Mouse (Mus musculus) intestine, postnatal 0 days (tissue): ENCODE results near the gene Zfp865. TPM values are rescaled to one million over a fixed set of nuclear protein-coding genes. Genes with fewer than 3 reads are reported as not detected.

Experiments used
- ATAC-seq: fragments of 200-750 bp; cut with Nextera tagmentation; 2 replicates; pipeline ENCODE4 v1.8.0; 2017; ENCODE audit warnings: mild to moderate bottlenecking, moderate TSS enrichment, moderate library complexity
- H3K27ac ChIP-seq: fragments of 300-500 bp; sonication (generic); 2 replicates; pipeline ENCODE4 v1.5.1; 2014; ENCODE audit warnings: mild to moderate bottlenecking, low read depth, low read length, moderate library complexity
- H3K27me3 ChIP-seq: fragments of 300-500 bp; sonication (generic); replicated peaks from 2 replicates; pipeline ENCODE4 v1.6.1; 2014; ENCODE audit warnings: low read length, mixed read lengths; ENCODE audit not compliant: control insufficient read depth, insufficient read depth
- H3K36me3 ChIP-seq: fragments of 300-500 bp; sonication (generic); 2 replicates; pipeline ENCODE4 v1.6.1; 2014; ENCODE audit warnings: mild to moderate bottlenecking, moderate library complexity; ENCODE audit not compliant: control insufficient read depth, insufficient read depth
- H3K4me1 ChIP-seq: fragments of 300-500 bp; sonication (generic); replicated peaks from 2 replicates; pipeline ENCODE4 v1.6.1; 2014; ENCODE audit warnings: antibody characterized with exemption, low read length, mixed read lengths; ENCODE audit not compliant: control insufficient read depth, insufficient read depth
- H3K4me2 ChIP-seq: fragments of 300-500 bp; sonication (generic); replicated peaks from 2 replicates; pipeline ENCODE4 v1.6.1; 2014; ENCODE audit warnings: low read depth, mild to moderate bottlenecking, moderate library complexity
- H3K4me3 ChIP-seq: fragments of 300-500 bp; sonication (generic); 2 replicates; pipeline ENCODE4 v1.5.1; 2014; ENCODE audit warnings: low read depth, low read length
- H3K9ac ChIP-seq: fragments of 300-500 bp; sonication (generic); 2 replicates; pipeline ENCODE4 v1.6.1; 2014; ENCODE audit warnings: mild to moderate bottlenecking, low read depth, low read length
- H3K9me3 ChIP-seq: fragments of 300-500 bp; sonication (generic); 2 replicates; pipeline ENCODE4 v1.6.1; 2016; ENCODE audit warnings: mixed run types; ENCODE audit not compliant: control insufficient read depth
- CTCF ChIP-seq: sonication (generic); IDR thresholded peaks from 2 replicates; pipeline ENCODE4 v1.5.1; 2016; ENCODE audit warnings: low read depth, mild to moderate bottlenecking, control low read depth, antibody characterized with exemption, moderate library complexity
- WGBS: fragments of 180-500 bp; shearing (Covaris S2); extraction: QIAGEN DNeasy Blood & Tissue Kit; methylation state at CpG from one replicate; pipeline ENCODE4 v1.1.7; 2014; 5-methylcytosine and 5-hydroxymethylcytosine counted together
- polyA plus RNA-seq: library from polyadenylated mRNA; unstranded; fragments of >200 nt; fragmentation: Nextera tagmentation; extraction: Ambion mirVana; gene quantifications from 2 replicates; pipeline ENCODE4 v1.2.1, GENCODE M21; 2015

Gene Zfp865
- polyA plus RNA-seq, 1 experiment from 2014 or later: 2.3 TPM

- peak overlapping the region; percentile 95 for H3K4me3 ChIP-seq
- TF ChIP-seq CTCF: no peak
Measured at GRCm38 (mm10) chr7:5080815-5081214, 60.6 kb downstream of the Zfp865 start.

GRCm38 (mm10) chr7:5081241-5081640 is 61.1 kb downstream of the Zfp865 start:
- peak; percentile 29 for TF ChIP-seq CTCF
- WGBS: 31% methylated on average over 6 of the region's 6 CpGs

More at GRCm38 (mm10) chr7:5080815-5081214, 60.6 kb downstream of the Zfp865 start:
- H3K36me3 ChIP-seq: peaks cover 35% of the 10 kb centered on the region
- 6% methylated on average over 6 of the region's 6 CpGs for WGBS
- no peaks in the 10 kb centered on the region for H3K9me3 ChIP-seq
- H3K9ac ChIP-seq: peak overlapping the region; percentile 98
- H3K27me3 ChIP-seq: no peaks in the 10 kb centered on the region
- peak overlapping the region; percentile 75 for H3K4me2 ChIP-seq
- H3K4me1 ChIP-seq: no peaks in the 10 kb centered on the region
- no peak for ATAC-seq
- peak overlapping the region; percentile 99 for H3K27ac ChIP-seq

GRCm38 (mm10) chr7:5081939-5082338 is 61.8 kb downstream of the Zfp865 start:
- Histone ChIP-seq H3K9ac (peak overlapping the region; percentile 98; the same call in 1 of the 2 replicates), H3K4me1 (peaks cover 2% of the 10 kb centered on the region; the same call in 1 of the 2 replicates), H3K27ac (peak overlapping the region; percentile 99), H3K4me3 (peak overlapping the region; percentile 95; the same call in 1 of the 2 replicates), H3K27me3 (no peaks in the 10 kb centered on the region), H3K9me3 (no peaks in the 10 kb centered on the region), H3K36me3 (peaks cover 25% of the 10 kb centered on the region), H3K4me2 (peak overlapping the region; percentile 75)
- ATAC-seq: peak; percentile 44
- no peak for TF ChIP-seq CTCF
- WGBS: 57% methylated on average over 2 of the region's 2 CpGs

More at GRCm38 (mm10) chr7:5081241-5081640, 61.1 kb downstream of the Zfp865 start:
- no peaks in the 10 kb centered on the region for H3K27me3 ChIP-seq
- no peaks in the 10 kb centered on the region for H3K9me3 ChIP-seq
- H3K4me1 ChIP-seq: no peaks in the 10 kb centered on the region
- ATAC-seq: no peak
- H3K4me2 ChIP-seq: peak overlapping the region; percentile 75
- H3K27ac ChIP-seq: peak overlapping the region; percentile 99
- peak overlapping the region; percentile 98 for H3K9ac ChIP-seq
- peak overlapping the region; percentile 95 for H3K4me3 ChIP-seq
- H3K36me3 ChIP-seq: peaks cover 32% of the 10 kb centered on the region

DNA sequence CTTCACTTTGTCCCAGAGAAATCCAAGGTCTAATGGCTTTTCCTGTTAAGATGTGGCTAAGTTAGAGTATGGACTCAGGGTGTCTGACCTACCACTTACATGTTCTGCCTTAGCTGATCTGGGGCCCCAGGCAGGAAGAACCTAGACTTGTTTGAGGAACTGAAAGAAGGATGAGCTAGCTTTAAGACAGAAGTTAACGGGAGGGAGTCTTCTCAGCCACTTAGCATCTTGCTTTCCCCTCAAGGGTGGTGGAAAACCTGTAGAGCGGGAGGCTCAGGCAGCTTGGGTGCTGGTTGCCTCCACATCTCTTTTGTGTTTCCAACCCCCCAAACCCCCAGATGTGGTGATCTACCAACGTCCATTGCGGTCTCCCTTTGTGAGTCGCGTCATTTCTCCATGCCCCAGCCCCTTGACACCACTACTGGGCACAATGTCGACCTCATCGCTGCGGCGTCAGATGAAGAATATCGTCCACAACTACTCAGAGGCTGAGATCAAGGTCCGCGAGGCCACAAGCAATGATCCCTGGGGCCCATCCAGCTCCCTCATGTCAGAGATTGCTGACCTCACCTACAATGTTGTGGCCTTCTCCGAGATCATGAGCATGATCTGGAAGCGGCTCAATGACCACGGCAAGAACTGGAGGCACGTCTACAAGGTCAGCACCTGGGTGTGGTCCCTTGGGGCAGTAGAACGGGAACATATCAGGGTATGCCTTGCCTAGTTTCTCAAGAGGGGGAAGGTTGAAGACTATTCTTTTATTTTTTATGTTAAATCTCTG is 63.3 kb downstream of the Zfp865 start:
- Histone ChIP-seq H3K4me3 (no peak overlapping the region), H3K36me3 (peaks cover 12% of the 10 kb centered on the region), H3K27me3 (no peaks in the 10 kb centered on the region), H3K4me2 (peak overlapping the region; percentile 39), H3K9ac (0 out of 2 replicates have a peak overlapping the region, but pooled peaks have one; percentile 13), H3K4me1 (peaks cover 5% of the 10 kb centered on the region; the same call in 1 of the 2 replicates), H3K27ac (peak overlapping the region; percentile 99), H3K9me3 (no peaks in the 10 kb centered on the region)
- ATAC-seq: peak; percentile 58
- WGBS: 63% methylated on average over 18 of the region's 18 CpGs
- no peak for TF ChIP-seq CTCF

GRCm38 (mm10) chr7:5085512-5085911 is 65.3 kb downstream of the Zfp865 start:
- H3K4me3 ChIP-seq: no peak overlapping the region
- peak overlapping the region; percentile 55 for H3K27ac ChIP-seq
- 94% methylated on average over 1 of the region's 1 CpGs for WGBS
- peak overlapping the region; percentile 38; the same call in 1 of the 2 replicates for H3K9ac ChIP-seq
- no peak for ATAC-seq
- peaks cover 17% of the 10 kb centered on the region for H3K36me3 ChIP-seq
- H3K4me1 ChIP-seq: peaks cover 9% of the 10 kb centered on the region; the same call in 1 of the 2 replicates
- no peak for TF ChIP-seq CTCF
- no peak overlapping the region for H3K4me2 ChIP-seq
- H3K9me3 ChIP-seq: no peaks in the 10 kb centered on the region
- H3K27me3 ChIP-seq: no peaks in the 10 kb centered on the region

Other genes starting within 250 kb of the Zfp865 start
- not detected in 2 replicates for gene Fam71e2, start 249.1 kb upstream of the Zfp865 start, polyA plus RNA-seq
- gene Il11, start 237.5 kb upstream of the Zfp865 start, polyA plus RNA-seq: 0.12 and 0.30 TPM in 2 replicates
- 0.59 TPM in 1 of 2 replicates, not detected in the other for gene Tmem190, start 237.4 kb upstream of the Zfp865 start, polyA plus RNA-seq
- gene Tmem238, start 230.7 kb upstream of the Zfp865 start, polyA plus RNA-seq: 74.3 and 75.5 TPM in 2 replicates
- gene Rpl28, start 227.5 kb upstream of the Zfp865 start, polyA plus RNA-seq: 419 and 467 TPM in 2 replicates
- gene Ube2s, start 207.8 kb upstream of the Zfp865 start, polyA plus RNA-seq: 116 and 126 TPM in 2 replicates
- 0.07 and 0.09 TPM in 2 replicates for gene Shisa7, start 175.7 kb upstream of the Zfp865 start, polyA plus RNA-seq
- gene Isoc2b, start 150.1 kb upstream of the Zfp865 start, polyA plus RNA-seq: 12.5 and 15.5 TPM in 2 replicates
- gene Isoc2a, start 143.2 kb upstream of the Zfp865 start, polyA plus RNA-seq: 1.3 and 1.6 TPM in 2 replicates
- not detected in 2 replicates for gene Gm36210, start 113.9 kb upstream of the Zfp865 start, polyA plus RNA-seq
- gene Zfp628, start 105.2 kb upstream of the Zfp865 start, polyA plus RNA-seq: 2.9 TPM in 2 replicates
- gene Nat14, start 98.3 kb upstream of the Zfp865 start, polyA plus RNA-seq: 1.5 and 1.9 TPM in 2 replicates
- 2.3 and 2.6 TPM in 2 replicates for gene Ssc5d, start 94.6 kb upstream of the Zfp865 start, polyA plus RNA-seq
- 0.47 and 0.76 TPM in 2 replicates for gene Sbk2, start 56.0 kb upstream of the Zfp865 start, polyA plus RNA-seq
- gene Sbk3, start 49.2 kb upstream of the Zfp865 start, polyA plus RNA-seq: not detected in 2 replicates
- gene Zfp579, start 24.2 kb upstream of the Zfp865 start, polyA plus RNA-seq: 10.5 and 12.9 TPM in 2 replicates
- 21.9 and 22.6 TPM in 2 replicates for gene Zfp524, start 6.0 kb upstream of the Zfp865 start, polyA plus RNA-seq
- 15.5 and 16.1 TPM in 2 replicates for gene Fiz1, start 5.7 kb upstream of the Zfp865 start, polyA plus RNA-seq
- 4.4 and 4.7 TPM in 2 replicates for gene Gm44973, start 4.9 kb upstream of the Zfp865 start, polyA plus RNA-seq
- 8.3 and 8.8 TPM in 2 replicates for gene Ccdc106, start 177 bp downstream of the Zfp865 start, polyA plus RNA-seq
- gene 4632433K11Rik, start 13.7 kb downstream of the Zfp865 start, polyA plus RNA-seq: not detected in 2 replicates
- 6.4 and 6.5 TPM in 2 replicates for gene Zfp784, start 18.1 kb downstream of the Zfp865 start, polyA plus RNA-seq
- 15.8 and 16.9 TPM in 2 replicates for gene Zfp580, start 31.2 kb downstream of the Zfp865 start, polyA plus RNA-seq
- 48.3 and 51.4 TPM in 2 replicates for gene U2af2, start 41.8 kb downstream of the Zfp865 start, polyA plus RNA-seq
- gene Epn1, start 59.9 kb downstream of the Zfp865 start, polyA plus RNA-seq: 98.0 and 106 TPM in 2 replicates
- gene Rfpl4, start 96.6 kb downstream of the Zfp865 start, polyA plus RNA-seq: not detected in 2 replicates
- 1.6 and 2.3 TPM in 2 replicates for gene Rasl2-9, start 105.6 kb downstream of the Zfp865 start, polyA plus RNA-seq
- gene Vmn1r55, start 129.3 kb downstream of the Zfp865 start, polyA plus RNA-seq: not detected in 2 replicates
- gene Vmn1r56, start 176.4 kb downstream of the Zfp865 start, polyA plus RNA-seq: not detected in 2 replicates
- not detected in 2 replicates for gene Vmn1r57, start 198.1 kb downstream of the Zfp865 start, polyA plus RNA-seq